Mouse (Mus musculus) thymus, adult 2 months (tissue): ENCODE data around the gene Zfp668. TPM values are rescaled to one million over a fixed set of nuclear protein-coding genes. Genes with fewer than 3 reads are reported as not detected.
"Not testable (repeated sequence)": the region's sequence is repeated elsewhere in the genome, so short reads cannot be mapped to it uniquely, and the experiment has no call there.

Experiments used
- DNase-seq: peaks from one replicate; pipeline ENCODE4 v3.0.0; 2021
- H3K27ac ChIP-seq: fragments of 200-500 bp; 2 replicates; pipeline ENCODE4 v1.5.1; 2012; ENCODE audit warnings: low read length, control low read depth; ENCODE audit not compliant: control insufficient read depth, insufficient read depth
- H3K27me3 ChIP-seq: fragments of 200-500 bp; 2 replicates; pipeline ENCODE4 v1.6.1; 2012; ENCODE audit warnings: mild to moderate bottlenecking, low read length, moderate library complexity, mixed read lengths; ENCODE audit not compliant: control insufficient read depth, insufficient read depth
- H3K36me3 ChIP-seq: fragments of 200-500 bp; 2 replicates; pipeline ENCODE4 v1.6.1; 2012; ENCODE audit warnings: mild to moderate bottlenecking, low read length, moderate library complexity; ENCODE audit not compliant: control insufficient read depth, insufficient read depth
- H3K4me1 ChIP-seq: fragments of 200-500 bp; replicated peaks from 2 replicates; pipeline ENCODE4 v1.6.1; 2012; ENCODE audit warnings: low read length; ENCODE audit not compliant: control insufficient read depth, insufficient read depth
- H3K4me3 ChIP-seq: fragments of 200-500 bp; 2 replicates; pipeline ENCODE4 v1.5.1; 2012; ENCODE audit warnings: mild to moderate bottlenecking, low read length, control low read depth, moderate library complexity; ENCODE audit not compliant: control insufficient read depth, insufficient read depth
- CTCF ChIP-seq: fragments of 200-500 bp; IDR thresholded peaks from 2 replicates; pipeline ENCODE4 v1.5.1; 2012; ENCODE audit warnings: mild to moderate bottlenecking, control low read depth, low read length, moderate library complexity, borderline replicate concordance; ENCODE audit not compliant: control insufficient read depth, poor library complexity, insufficient read depth; ENCODE audit errors: extremely low read depth
- POLR2A ChIP-seq: fragments of 200-500 bp; IDR thresholded peaks from 2 replicates; pipeline ENCODE4 v1.6.1; 2012; ENCODE audit warnings: mild to moderate bottlenecking, low read length, control low read depth, moderate library complexity; ENCODE audit not compliant: control insufficient read depth, poor library complexity, insufficient read depth; ENCODE audit errors: extremely low read depth
- WGBS: fragments of 180-500 bp; shearing (Covaris S2); methylation state at CpG from one replicate; pipeline ENCODE4 v1.1.7; 2018; 5-methylcytosine and 5-hydroxymethylcytosine counted together
- polyA plus RNA-seq: library from polyadenylated mRNA; depleted of rRNA; stranded (reverse); fragments of >200 nt; gene quantifications from 2 replicates; pipeline ENCODE4 v1.2.3, GENCODE M21; 2012

Zfp668 gene
- polyA plus RNA-seq, 1 experiment = 23.9 TPM

GRCm38 (mm10) chr7:127896384-127896783 is 19.8 kb upstream of the Zfp668 start:
- Histone ChIP-seq H3K27ac (no peak overlapping the region), H3K4me1 (peaks cover 28% of the 10 kb centered on the region), H3K27me3 (no peaks in the 10 kb centered on the region), H3K4me3 (no peak overlapping the region), H3K36me3 (no peaks in the 10 kb centered on the region)
- peak; percentile 67 for DNase-seq
- TF ChIP-seq POLR2A (no peak), CTCF (peak; percentile 42; the same call in 1 of the 2 replicates)
- WGBS = 74% methylated on average over 13 of the region's 13 CpGs

GRCm38 (mm10) chr7:127895891-127896290 is 19.3 kb upstream of the Zfp668 start:
- not testable (repeated sequence) for H3K4me3 ChIP-seq, H3K27ac ChIP-seq, H3K36me3 ChIP-seq, DNase-seq, H3K27me3 ChIP-seq
- peaks cover 28% of the 10 kb centered on the region for H3K4me1 ChIP-seq
- WGBS = 70% methylated on average over 7 of the region's 7 CpGs

GRCm38 (mm10) chr7:127895442-127895841 is 18.8 kb upstream of the Zfp668 start, which contains the start of the genes Gm21974 and Vkorc1:
Gm21974 (minus strand) TSS chr7:127895454.
Vkorc1 (minus strand) TSS chr7:127895617.
- under 1% methylated on average over 26 of the region's 26 CpGs for WGBS
- peaks cover 28% of the 10 kb centered on the region for H3K4me1 ChIP-seq
- TF ChIP-seq CTCF = peak; percentile 58; the same call in 1 of the 2 replicates
- TF ChIP-seq POLR2A = 0 out of 2 replicates have a peak, but pooled peaks have one; percentile 29

GRCm38 (mm10) chr7:127894480-127894879 is 17.9 kb upstream of the Zfp668 start:
- 92% methylated on average over 5 of the region's 5 CpGs for WGBS
- Histone ChIP-seq H3K4me3 (no peak overlapping the region), H3K27ac (no peak overlapping the region), H3K27me3 (no peaks in the 10 kb centered on the region), H3K4me1 (peaks cover 21% of the 10 kb centered on the region), H3K36me3 (0 out of 2 replicates have a peak, but pooled peaks cover under 1% of the 10 kb centered on the region)
- DNase-seq = no peak
- TF ChIP-seq CTCF = no peak
- TF ChIP-seq POLR2A = no peak

More at GRCm38 (mm10) chr7:127895442-127895841, 18.8 kb upstream of the Zfp668 start, which contains the start of the genes Gm21974 and Vkorc1:
- no peaks in the 10 kb centered on the region for H3K27me3 ChIP-seq
- DNase-seq = peak; percentile 88
- H3K27ac ChIP-seq = no peak within 1 kb of the TSS
- H3K36me3 ChIP-seq = no peaks in the 10 kb centered on the region
- H3K4me3 ChIP-seq = peak within 1 kb of the TSS; percentile 49

- Histone ChIP-seq H3K36me3 (peaks cover 30% of the 10 kb centered on the region), H3K4me3 (no peak within 1 kb of the TSS), H3K4me1 (peaks cover 6% of the 10 kb centered on the region), H3K27me3 (no peaks in the 10 kb centered on the region), H3K27ac (no peak within 1 kb of the TSS)
- TF ChIP-seq CTCF = no peak
- no peak for TF ChIP-seq POLR2A
- no peak for DNase-seq
- WGBS = 82% methylated on average over 4 of the region's 4 CpGs
These were observed 14.2 kb upstream of the Zfp668 start, which contains the start of gene Prss53 for GRCm38 (mm10) chr7:127890798-127891197. Prss53 (minus strand) TSS chr7:127890970.

GRCm38 (mm10) chr7:127888821-127889220 is 12.2 kb upstream of the Zfp668 start:
- no peak for TF ChIP-seq CTCF
- no peak for TF ChIP-seq POLR2A
- H3K4me3 ChIP-seq = no peak overlapping the region
- WGBS = 25% methylated on average over 3 of the region's 3 CpGs
- DNase-seq = no peak
- no peak overlapping the region for H3K27ac ChIP-seq
- peaks cover 42% of the 10 kb centered on the region for H3K36me3 ChIP-seq
- H3K4me1 ChIP-seq = peaks cover 15% of the 10 kb centered on the region
- no peaks in the 10 kb centered on the region for H3K27me3 ChIP-seq

GRCm38 (mm10) chr7:127887781-127888180 is 11.2 kb upstream of the Zfp668 start:
- Histone ChIP-seq H3K4me3 (no peak overlapping the region), H3K36me3 (peaks cover 51% of the 10 kb centered on the region), H3K4me1 (peaks cover 21% of the 10 kb centered on the region), H3K27ac (no peak overlapping the region; the same call in 1 of the 2 replicates), H3K27me3 (no peaks in the 10 kb centered on the region)
- WGBS = 83% methylated on average over 3 of the region's 3 CpGs
- no peak for DNase-seq
- TF ChIP-seq POLR2A (no peak), CTCF (no peak)
